Mouse (Mus musculus): ENCODE measurements at regions not wholly inside any gene's neighbourhood (a gene's known extent, or its start where the extent isn't known, plus 50 kb on each side); places are given as distances from the start of the nearest gene placed in this dataset.
A peak's percentile ranks its signal among the peaks of the same experiment; 100 is the strongest.

DNA sequence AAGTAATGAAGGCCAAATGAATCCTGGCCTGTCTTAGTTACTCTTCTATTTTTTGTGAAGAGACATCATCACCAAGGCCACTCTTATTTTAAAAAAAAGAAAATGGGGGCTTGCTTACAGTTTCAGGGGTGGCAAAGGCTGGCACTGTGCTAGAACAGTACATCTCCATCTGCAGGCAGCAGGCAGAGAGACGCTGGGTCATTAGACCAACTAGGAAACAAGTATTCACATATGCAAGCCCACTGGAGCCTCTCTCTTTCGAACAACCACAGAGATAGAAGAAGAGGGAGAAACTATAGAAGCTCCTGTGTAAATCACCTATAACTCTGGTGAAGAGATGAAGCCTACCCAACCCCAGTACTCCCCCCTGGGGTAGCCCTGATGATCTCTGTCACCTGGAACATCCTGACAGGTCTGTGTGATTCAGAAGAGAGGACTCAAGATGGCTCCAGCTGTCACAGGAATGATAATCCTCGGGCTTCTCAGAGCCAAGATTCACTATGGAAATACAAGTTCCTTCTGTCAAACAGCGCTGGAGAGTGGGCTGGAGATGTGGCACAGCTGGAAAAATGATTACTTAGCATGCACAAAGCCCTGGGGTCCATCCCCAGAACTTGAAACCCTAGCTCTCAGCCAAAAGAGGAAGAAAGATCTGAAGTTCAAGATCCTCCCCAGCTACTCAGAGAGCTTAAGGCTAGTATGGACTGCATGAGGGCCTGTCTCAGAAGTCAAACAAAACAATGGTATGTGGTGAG is 395.8 kb downstream of the Actr3 start:
- Histone ChIP-seq H3K9me3 (peaks cover 2% of the 10 kb centered on the region; the same call in 1 of the 2 replicates), H3K36me3 (no peaks in the 10 kb centered on the region), H3K4me3 (no peak overlapping the region), H3K27me3 (ENCODE audit: insufficient read depth, poor library complexity, severe bottlenecking) (no peaks in the 10 kb centered on the region), H3K27ac (no peak overlapping the region), H3K4me1 (no peaks in the 10 kb centered on the region)
- DNase-seq (ENCODE audit: low spot score): no peak
- 49% methylated on average over 4 of the region's 4 CpGs for WGBS

DNA sequence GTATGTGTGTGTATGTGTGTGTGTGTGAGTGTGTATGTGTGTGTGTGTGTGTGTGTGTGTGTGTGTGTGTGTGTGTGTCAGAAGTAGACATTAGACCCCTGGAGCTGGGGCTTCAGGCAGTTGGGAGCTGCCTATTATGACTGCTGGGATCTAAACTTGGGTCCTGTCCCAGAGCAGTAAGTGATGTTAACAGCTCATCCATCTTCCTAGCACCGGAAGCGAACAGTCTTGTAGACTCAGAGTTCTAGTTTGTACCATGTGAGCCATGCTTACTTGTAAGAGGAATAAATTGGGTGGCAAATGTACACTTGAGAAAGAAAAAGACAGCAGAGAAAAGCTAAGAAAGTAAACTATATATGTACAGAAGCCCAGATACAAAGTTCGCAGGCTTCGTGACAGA is 422.2 kb downstream of the Actr3 start:
- Histone ChIP-seq H3K4me3 (no peak overlapping the region), H3K36me3 (no peaks in the 10 kb centered on the region), H3K27ac (no peak overlapping the region), H3K9me3 (no peaks in the 10 kb centered on the region), H3K27me3 (ENCODE audit: insufficient read depth, poor library complexity, severe bottlenecking) (no peaks in the 10 kb centered on the region), H3K4me1 (no peaks in the 10 kb centered on the region)
- no peak for DNase-seq (ENCODE audit: low spot score)
- WGBS: 93% methylated on average over 4 of the region's 4 CpGs

DNA sequence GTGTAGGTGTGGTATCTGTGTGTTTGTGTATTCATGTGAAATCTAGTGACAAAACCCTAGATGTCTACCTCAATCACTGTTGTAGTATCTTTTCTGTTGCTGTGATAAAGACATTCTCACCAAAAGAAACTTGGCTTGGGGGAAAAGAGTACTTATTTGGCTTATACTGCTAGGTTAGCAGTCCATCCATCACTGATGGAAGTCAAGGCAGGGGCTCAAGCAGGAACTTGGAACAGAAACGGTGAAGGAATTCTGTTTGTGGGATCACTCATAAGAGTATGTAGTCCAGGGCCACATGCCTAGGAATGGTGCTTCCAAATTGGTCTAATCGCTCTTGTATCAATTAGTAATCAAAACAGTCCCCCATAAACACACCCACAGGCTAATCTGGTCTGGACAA is 423.6 kb downstream of the Actr3 start:
- Histone ChIP-seq H3K4me3 (no peak overlapping the region), H3K27me3 (ENCODE audit: insufficient read depth, poor library complexity, severe bottlenecking) (no peaks in the 10 kb centered on the region), H3K36me3 (no peaks in the 10 kb centered on the region), H3K9me3 (no peaks in the 10 kb centered on the region), H3K4me1 (no peaks in the 10 kb centered on the region), H3K27ac (no peak overlapping the region)
- DNase-seq (ENCODE audit: low spot score): no peak
- 68% methylated on average over 2 of the region's 2 CpGs for WGBS

DNA sequence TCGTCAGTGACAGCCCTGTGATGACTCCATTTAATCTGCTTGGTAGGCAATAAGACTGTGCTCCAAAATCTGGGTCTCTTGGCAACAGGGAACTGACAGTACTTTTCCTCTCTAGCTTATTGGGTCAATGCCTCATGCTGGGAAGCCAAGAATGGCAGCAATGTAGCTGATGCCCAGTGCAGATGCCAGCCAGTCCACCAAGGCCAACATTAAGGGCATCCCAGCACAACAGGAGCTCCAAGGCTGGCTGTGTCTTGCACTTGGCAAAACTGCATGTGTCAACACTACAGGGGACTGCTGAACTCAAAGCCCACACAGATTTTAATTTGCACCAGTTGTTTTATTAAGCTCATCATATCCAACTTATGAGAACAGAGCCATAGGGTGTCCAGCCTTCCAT is 437.9 kb downstream of the Actr3 start:
- no peak overlapping the region for H3K4me3 ChIP-seq
- no peaks in the 10 kb centered on the region for H3K36me3 ChIP-seq
- no peaks in the 10 kb centered on the region for H3K27me3 ChIP-seq (ENCODE audit: insufficient read depth, poor library complexity, severe bottlenecking)
- no peak for DNase-seq (ENCODE audit: low spot score)
- H3K27ac ChIP-seq: no peak overlapping the region
- 40% methylated on average over 1 of the region's 1 CpGs for WGBS
- no peaks in the 10 kb centered on the region for H3K4me1 ChIP-seq
- H3K9me3 ChIP-seq: no peaks in the 10 kb centered on the region

DNA sequence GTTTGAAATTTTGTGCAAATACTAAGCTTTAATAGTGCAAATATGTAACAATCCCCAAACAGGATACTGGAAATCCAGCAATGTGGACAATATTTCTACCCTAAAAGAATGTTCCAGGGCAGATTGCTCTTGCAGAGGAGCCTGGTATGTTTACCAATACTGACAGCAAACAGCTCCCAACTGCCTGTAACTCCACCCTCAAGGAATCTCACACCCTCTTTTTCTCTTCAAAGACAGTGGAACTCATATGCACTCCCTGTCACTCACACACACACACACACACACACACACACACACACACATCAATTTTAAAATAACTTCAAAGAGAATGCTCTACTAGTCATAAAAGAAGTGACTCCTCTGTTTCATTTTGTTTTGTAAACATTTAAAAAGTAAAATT is 484.7 kb downstream of the Actr3 start:
- H3K36me3 ChIP-seq: no peaks in the 10 kb centered on the region
- H3K9me3 ChIP-seq: 0 out of 2 replicates have a peak, but pooled peaks cover 4% of the 10 kb centered on the region
- H3K4me1 ChIP-seq: no peaks in the 10 kb centered on the region
- H3K4me3 ChIP-seq: no peak overlapping the region
- H3K27ac ChIP-seq: no peak overlapping the region
- no peaks in the 10 kb centered on the region for H3K27me3 ChIP-seq (ENCODE audit: insufficient read depth, poor library complexity, severe bottlenecking)
- DNase-seq (ENCODE audit: low spot score): no peak

DNA sequence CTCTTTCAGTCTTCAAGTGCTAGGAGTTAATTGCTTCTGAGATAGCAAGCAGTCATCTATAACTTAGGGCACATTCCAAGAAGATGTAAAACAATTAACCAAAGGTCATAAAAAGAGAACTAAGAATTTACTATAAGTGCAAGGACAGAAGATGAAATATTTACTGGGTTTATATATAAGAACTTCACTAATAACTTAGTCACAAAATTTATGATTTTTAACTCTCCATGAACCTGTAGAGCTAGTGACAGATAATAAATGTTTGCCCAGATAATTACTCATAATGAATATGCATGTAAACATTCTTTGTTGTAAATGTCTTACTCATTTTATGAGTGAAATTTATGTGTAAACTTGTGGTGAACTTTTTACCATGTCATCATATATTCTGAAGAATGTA is 531.2 kb downstream of the Actr3 start:
- no peak for DNase-seq (ENCODE audit: low spot score)
- no peak overlapping the region for H3K27ac ChIP-seq
- H3K36me3 ChIP-seq: no peaks in the 10 kb centered on the region
- H3K4me3 ChIP-seq: no peak overlapping the region
- H3K4me1 ChIP-seq: no peaks in the 10 kb centered on the region
- no peaks in the 10 kb centered on the region for H3K27me3 ChIP-seq (ENCODE audit: insufficient read depth, poor library complexity, severe bottlenecking)
- no peaks in the 10 kb centered on the region for H3K9me3 ChIP-seq

DNA sequence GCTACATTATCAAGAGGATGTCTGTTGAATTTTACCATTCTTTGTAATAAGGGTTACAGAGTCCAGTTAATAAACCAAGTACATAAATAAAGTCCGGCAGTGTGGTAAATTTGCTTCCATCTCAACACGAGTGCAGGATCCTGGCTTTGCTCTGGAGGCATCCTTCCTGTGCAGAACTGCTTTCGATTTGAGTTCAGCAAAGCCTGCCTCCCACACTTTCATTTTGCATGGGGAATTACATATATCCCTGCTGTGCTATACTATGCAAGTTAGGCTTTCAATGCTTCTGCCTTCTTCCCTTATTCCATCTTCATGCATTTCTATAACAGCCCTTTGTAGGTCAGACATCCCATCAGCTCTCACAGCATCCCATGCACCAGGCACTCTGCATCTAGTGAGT is 564.4 kb downstream of the Actr3 start:
- Histone ChIP-seq H3K27me3 (ENCODE audit: insufficient read depth, poor library complexity, severe bottlenecking) (no peaks in the 10 kb centered on the region), H3K4me3 (no peak overlapping the region), H3K36me3 (no peaks in the 10 kb centered on the region), H3K9me3 (no peaks in the 10 kb centered on the region), H3K4me1 (no peaks in the 10 kb centered on the region), H3K27ac (no peak overlapping the region)
- DNase-seq (ENCODE audit: low spot score): no peak
- 80% methylated on average over 3 of the region's 3 CpGs for WGBS

DNA sequence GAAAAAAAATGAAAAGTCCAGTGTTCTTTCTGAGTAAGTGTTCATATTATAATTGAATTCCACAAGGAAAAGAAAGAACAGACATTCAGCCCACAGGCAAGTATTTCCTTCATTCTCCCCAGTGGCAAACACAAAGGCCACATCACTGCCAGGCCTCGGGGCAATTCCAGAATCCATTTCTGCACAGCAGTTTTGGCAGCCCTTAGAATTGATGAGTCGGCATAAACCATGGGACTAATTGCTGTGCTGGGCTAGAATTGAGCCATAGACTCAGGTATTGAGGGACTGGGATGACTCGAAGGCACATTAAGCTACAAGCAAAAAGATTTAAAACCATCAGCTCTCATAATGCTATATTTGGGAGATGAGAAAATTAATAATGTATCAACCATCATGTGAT is 569.3 kb downstream of the Actr3 start:
- no peaks in the 10 kb centered on the region for H3K4me1 ChIP-seq
- no peak for DNase-seq (ENCODE audit: low spot score)
- H3K4me3 ChIP-seq: no peak overlapping the region
- WGBS: 71% methylated on average over 3 of the region's 3 CpGs
- H3K9me3 ChIP-seq: no peaks in the 10 kb centered on the region
- H3K27ac ChIP-seq: no peak overlapping the region
- no peaks in the 10 kb centered on the region for H3K36me3 ChIP-seq
- no peaks in the 10 kb centered on the region for H3K27me3 ChIP-seq (ENCODE audit: insufficient read depth, poor library complexity, severe bottlenecking)

DNA sequence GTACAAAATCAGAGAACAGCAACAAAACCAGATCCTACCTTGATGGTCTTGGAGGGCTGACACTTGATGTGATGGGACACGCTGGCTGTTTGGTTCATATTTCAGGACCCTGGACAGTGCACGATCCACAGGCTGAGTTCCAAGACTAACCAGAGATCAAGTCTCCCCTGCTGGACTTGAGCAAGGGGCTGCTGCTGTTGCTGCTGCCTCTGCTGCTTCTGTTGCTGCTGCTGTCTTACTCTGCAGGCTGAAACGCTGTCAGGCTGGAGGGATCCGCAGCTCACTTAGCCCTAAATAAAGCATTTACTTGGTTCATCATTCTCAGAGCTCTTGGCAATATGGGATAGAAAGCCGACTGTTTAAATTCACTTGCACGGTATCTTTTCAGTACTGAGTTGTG is 589.8 kb downstream of the Actr3 start:
- peak; percentile 71 for DNase-seq (ENCODE audit: low spot score)
- Histone ChIP-seq H3K27me3 (ENCODE audit: insufficient read depth, poor library complexity, severe bottlenecking) (no peaks in the 10 kb centered on the region), H3K4me1 (no peaks in the 10 kb centered on the region), H3K9me3 (no peaks in the 10 kb centered on the region), H3K27ac (no peak overlapping the region), H3K36me3 (no peaks in the 10 kb centered on the region), H3K4me3 (no peak overlapping the region)
- 55% methylated on average over 6 of the region's 6 CpGs for WGBS

DNA sequence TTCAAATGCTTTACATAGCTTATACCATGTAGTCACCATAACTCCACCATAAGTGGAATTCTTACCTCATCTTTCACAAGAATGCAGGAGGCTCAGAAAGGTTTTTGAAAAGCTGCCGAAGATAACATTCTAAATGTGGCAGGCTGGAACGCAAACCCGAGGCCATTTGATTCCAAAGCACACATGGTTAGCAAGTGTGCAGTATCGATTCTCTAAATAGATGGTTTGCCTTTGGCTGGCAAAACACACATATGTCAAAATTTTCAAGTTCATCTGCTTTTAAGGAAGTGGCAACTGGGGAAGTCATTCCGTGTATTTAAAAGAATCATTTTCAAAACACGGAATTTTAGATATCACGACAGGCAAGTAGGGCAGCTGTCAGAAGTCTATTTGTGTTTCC is 609.8 kb downstream of the Actr3 start:
- Histone ChIP-seq H3K27me3 (ENCODE audit: insufficient read depth, poor library complexity, severe bottlenecking) (no peaks in the 10 kb centered on the region), H3K9me3 (peaks cover 4% of the 10 kb centered on the region; the same call in 1 of the 2 replicates), H3K27ac (no peak overlapping the region), H3K4me1 (no peaks in the 10 kb centered on the region), H3K4me3 (no peak overlapping the region), H3K36me3 (no peaks in the 10 kb centered on the region)
- DNase-seq (ENCODE audit: low spot score): no peak
- WGBS: 85% methylated on average over 7 of the region's 7 CpGs

DNA sequence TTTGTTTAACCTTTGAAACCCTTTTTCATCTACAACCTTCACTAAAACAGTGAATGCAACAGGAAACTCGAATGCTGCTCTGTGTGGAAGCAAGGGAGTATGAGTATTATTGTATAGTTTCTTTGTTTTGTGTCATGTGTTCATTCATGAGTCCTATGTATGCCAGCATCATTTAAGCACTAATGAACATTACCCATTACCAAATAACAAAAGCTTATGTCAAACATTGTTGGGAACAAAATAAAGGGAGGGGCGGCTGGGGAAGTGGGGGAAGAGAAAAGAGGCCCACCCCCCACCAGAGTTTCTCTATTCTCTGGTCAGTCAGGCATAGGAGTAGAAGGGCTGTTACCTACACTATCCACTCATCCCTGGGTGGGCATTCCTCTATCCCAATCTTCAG is 642.5 kb downstream of the Actr3 start:
- Histone ChIP-seq H3K9me3 (no peaks in the 10 kb centered on the region), H3K4me1 (no peaks in the 10 kb centered on the region), H3K27ac (no peak overlapping the region), H3K4me3 (no peak overlapping the region), H3K27me3 (ENCODE audit: insufficient read depth, poor library complexity, severe bottlenecking) (no peaks in the 10 kb centered on the region), H3K36me3 (no peaks in the 10 kb centered on the region)
- no peak for DNase-seq (ENCODE audit: low spot score)
- 71% methylated on average over 2 of the region's 2 CpGs for WGBS

DNA sequence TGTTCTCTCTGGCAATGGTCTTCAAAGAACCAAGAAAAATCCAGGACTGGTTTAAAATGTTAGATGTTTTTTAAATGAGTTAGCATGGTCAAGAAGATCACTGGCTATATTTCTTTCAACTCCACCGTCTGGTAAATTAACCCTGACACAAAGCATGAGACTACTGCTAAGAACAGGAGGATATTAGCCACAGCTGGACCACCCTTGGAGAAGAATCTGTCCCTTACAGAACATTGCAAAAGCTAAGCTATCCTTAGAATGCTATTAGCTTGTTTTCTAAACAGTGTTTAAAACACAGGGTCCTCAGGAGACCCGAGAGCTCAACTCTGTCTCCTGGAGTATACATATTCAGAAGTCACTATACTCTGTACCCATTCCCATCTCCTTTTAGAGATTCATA is 644.9 kb downstream of the Actr3 start:
- WGBS: 78% methylated on average over 2 of the region's 2 CpGs
- Histone ChIP-seq H3K9me3 (no peaks in the 10 kb centered on the region), H3K27ac (no peak overlapping the region), H3K27me3 (ENCODE audit: insufficient read depth, poor library complexity, severe bottlenecking) (no peaks in the 10 kb centered on the region), H3K36me3 (no peaks in the 10 kb centered on the region), H3K4me1 (no peaks in the 10 kb centered on the region), H3K4me3 (no peak overlapping the region)
- DNase-seq (ENCODE audit: low spot score): no peak

DNA sequence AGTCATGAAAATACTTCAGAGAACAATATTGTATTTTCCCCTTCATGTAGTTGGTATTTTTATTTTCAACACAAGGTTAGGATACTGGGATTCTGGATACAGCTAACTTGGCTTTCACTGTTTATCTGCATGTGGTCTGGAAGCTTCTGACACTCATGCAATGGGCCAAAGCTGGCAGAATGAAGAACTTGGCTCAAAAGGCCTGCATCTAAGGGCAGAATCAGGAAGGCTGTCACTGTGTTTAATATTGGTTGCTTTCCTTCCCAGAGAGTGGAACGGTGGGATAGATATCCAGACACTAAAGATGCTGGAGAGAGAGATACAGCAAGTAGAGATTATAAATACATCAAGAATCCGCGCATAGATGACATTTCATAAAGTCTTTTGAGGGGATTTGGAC is 645.4 kb downstream of the Actr3 start:
- Histone ChIP-seq H3K27me3 (ENCODE audit: insufficient read depth, poor library complexity, severe bottlenecking) (no peaks in the 10 kb centered on the region), H3K36me3 (no peaks in the 10 kb centered on the region), H3K4me3 (no peak overlapping the region), H3K9me3 (no peaks in the 10 kb centered on the region), H3K27ac (no peak overlapping the region), H3K4me1 (no peaks in the 10 kb centered on the region)
- no peak for DNase-seq (ENCODE audit: low spot score)
- WGBS: 84% methylated on average over 3 of the region's 3 CpGs

DNA sequence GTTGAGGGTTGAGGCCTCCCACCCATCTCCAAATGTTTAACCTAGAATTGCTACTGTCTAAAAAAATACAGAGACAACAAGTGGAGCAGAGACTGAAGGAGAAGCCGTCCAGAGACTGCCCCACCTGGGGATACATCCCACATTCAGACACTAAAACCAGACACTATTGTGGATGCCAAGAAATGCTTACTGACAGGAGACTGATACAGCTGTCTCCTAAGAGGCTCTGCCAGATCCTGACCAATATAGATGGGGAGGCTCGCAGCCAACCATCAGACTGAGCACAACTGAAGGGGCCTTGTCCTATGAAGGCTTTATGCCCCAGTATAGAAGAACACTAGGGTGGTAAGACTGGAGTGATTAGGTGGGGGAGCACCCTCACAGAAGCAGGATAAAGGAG is 652.5 kb downstream of the Actr3 start:
- Histone ChIP-seq H3K4me1 (no peaks in the 10 kb centered on the region), H3K36me3 (no peaks in the 10 kb centered on the region), H3K27ac (no peak overlapping the region), H3K9me3 (no peaks in the 10 kb centered on the region), H3K27me3 (ENCODE audit: insufficient read depth, poor library complexity, severe bottlenecking) (no peaks in the 10 kb centered on the region), H3K4me3 (no peak overlapping the region)
- WGBS: 58% methylated on average over 2 of the region's 2 CpGs
- DNase-seq (ENCODE audit: low spot score): no peak

Data from heart, embryonic 10.5 days (tissue).